Mouse (Mus musculus): Measurements from ENCODE around the gene Prelp. TPM values are rescaled to one million over a fixed set of nuclear protein-coding genes. Genes with fewer than 3 reads are reported as not detected.

Prelp gene
- polyA plus RNA-seq, 1 experiment: 13.3 TPM

DNA sequence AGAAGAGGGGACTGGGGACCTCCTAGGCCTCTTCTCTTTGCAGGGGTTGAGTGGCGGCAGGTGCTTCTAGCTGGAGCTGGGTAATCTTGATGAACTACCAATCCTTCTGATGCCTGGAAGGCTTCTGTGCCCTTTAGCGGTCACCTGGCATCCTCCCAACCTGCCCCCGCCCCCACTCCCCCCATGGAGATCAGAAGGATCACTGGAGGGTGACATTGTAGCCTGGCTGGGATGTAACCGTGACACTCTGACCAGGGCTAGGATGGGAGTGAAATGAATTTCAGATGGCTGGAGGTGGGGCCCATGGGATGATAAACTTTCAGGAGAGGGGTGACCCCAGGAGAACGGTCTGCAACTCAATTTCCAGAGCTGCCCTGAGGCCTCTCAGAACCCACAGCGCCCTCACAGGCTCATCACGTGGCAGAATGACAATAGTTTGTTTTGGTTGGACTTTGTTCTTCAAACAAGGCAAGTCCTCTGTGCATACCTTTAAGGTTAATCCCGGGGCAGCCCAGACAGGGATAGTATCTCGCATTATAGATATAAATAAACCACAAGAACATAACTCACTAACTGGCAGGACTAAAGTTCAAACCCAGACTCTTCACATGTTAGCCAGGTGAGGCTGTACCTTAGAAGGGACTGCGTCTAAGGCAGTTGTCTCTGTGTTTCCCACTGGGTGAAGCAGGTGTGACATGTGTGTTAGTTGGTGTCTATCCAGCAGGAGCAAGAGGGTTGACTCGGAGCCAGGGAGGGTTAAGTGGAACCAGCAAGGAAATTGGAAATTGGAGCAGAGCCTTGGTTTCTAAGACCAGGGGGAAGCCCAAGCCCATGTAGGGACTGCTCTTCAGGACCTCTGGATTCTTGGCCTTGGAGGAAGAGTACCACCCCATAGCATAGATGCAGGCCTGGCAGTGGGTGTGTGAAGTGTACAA is 38.7 kb downstream of the Prelp start:
- DNase-seq: no peak
- Histone ChIP-seq H3K4me3 (ENCODE audit: control insufficient read depth, insufficient read depth, low read length) (no peak overlapping the region), H3K36me3 (ENCODE audit: control insufficient read depth, insufficient read depth, low read length) (no peaks in the 10 kb centered on the region), H3K27me3 (ENCODE audit: control insufficient read depth, insufficient read depth, low read length) (no peaks in the 10 kb centered on the region), H3K4me1 (replicated peaks; ENCODE audit: control insufficient read depth, insufficient read depth, low read length) (peaks cover 5% of the 10 kb centered on the region; the same call in 1 of the 2 replicates), H3K27ac (ENCODE audit: control insufficient read depth, insufficient read depth, low read length) (no peak overlapping the region)
- 88% methylated on average over 11 of the region's 11 CpGs for WGBS
- TF ChIP-seq CTCF (IDR thresholded peaks at IDR 0.05; ENCODE audit: borderline replicate concordance, control insufficient read depth, extremely low read depth, insufficient read depth, low read length, poor library complexity) (no peak), POLR2A (IDR thresholded peaks at IDR 0.05; ENCODE audit: control insufficient read depth, extremely low read depth, insufficient read depth, low read length, poor library complexity) (no peak)

DNA sequence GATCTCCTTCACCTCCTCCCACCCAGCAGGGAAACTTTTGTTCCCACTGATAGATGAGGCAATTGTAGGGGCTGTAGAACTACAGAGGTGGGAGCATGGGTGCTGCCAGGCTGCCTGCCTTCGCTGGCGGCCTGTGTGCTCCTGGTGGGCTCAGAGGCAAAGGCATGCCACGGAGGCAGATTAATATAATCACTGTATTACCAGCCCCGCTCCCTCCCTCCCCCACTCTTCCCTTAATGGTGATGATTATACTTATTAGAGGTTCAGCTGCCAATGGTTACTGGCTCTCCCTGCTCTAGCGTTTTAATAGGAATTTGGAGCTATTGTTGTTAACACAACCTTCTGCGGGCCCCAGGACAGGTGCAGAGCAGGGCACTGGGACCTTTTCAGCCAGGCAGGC is 39.4 kb downstream of the Prelp start:
- Histone ChIP-seq H3K36me3 (ENCODE audit: control insufficient read depth, insufficient read depth, low read length) (no peaks in the 10 kb centered on the region), H3K4me3 (ENCODE audit: control insufficient read depth, insufficient read depth, low read length) (no peak overlapping the region), H3K27me3 (ENCODE audit: control insufficient read depth, insufficient read depth, low read length) (no peaks in the 10 kb centered on the region), H3K4me1 (replicated peaks; ENCODE audit: control insufficient read depth, insufficient read depth, low read length) (peaks cover 5% of the 10 kb centered on the region; the same call in 1 of the 2 replicates), H3K27ac (ENCODE audit: control insufficient read depth, insufficient read depth, low read length) (no peak overlapping the region)
- no peak for TF ChIP-seq POLR2A (IDR thresholded peaks at IDR 0.05; ENCODE audit: control insufficient read depth, extremely low read depth, insufficient read depth, low read length, poor library complexity)
- no peak for TF ChIP-seq CTCF (IDR thresholded peaks at IDR 0.05; ENCODE audit: borderline replicate concordance, control insufficient read depth, extremely low read depth, insufficient read depth, low read length, poor library complexity)
- 92% methylated on average over 6 of the region's 6 CpGs for WGBS
- no peak for DNase-seq

DNA sequence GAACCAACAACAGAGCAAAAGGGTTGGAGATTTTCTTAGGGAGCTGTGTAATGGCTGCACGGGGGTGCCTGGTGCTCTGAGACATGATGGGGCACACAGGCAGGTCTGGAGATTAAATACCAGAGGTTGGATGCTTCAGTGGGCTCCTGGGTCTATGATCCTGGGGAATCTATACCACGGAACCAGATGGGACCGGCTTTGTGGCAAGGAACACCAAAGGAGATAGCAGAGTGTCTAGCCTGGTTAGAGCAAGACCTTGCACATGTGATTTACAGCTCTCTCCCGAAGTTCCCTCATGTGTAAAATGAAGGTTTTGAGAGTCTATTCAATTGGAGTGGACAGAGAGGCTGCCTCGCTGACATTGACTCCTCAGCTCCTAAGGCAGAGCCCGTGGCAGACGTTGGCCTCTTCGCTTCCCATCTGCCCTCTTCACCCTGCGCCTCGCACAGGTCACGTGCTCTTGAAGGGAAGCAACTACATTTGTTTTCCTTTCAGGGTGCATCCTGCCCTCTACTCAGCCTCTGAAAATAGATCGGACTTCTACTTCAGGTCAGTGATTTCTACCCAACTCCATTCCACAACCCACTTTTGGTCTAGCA is 42.3 kb downstream of the Prelp start:
- WGBS: 37% methylated on average over 12 of the region's 12 CpGs
- DNase-seq: peak; percentile 35
- H3K27ac ChIP-seq (ENCODE audit: control insufficient read depth, insufficient read depth, low read length): no peak overlapping the region
- H3K4me3 ChIP-seq (ENCODE audit: control insufficient read depth, insufficient read depth, low read length): no peak overlapping the region
- no peaks in the 10 kb centered on the region for H3K27me3 ChIP-seq (ENCODE audit: control insufficient read depth, insufficient read depth, low read length)
- no peaks in the 10 kb centered on the region for H3K36me3 ChIP-seq (ENCODE audit: control insufficient read depth, insufficient read depth, low read length)
- H3K4me1 ChIP-seq (replicated peaks; ENCODE audit: control insufficient read depth, insufficient read depth, low read length): peaks cover 5% of the 10 kb centered on the region; the same call in 1 of the 2 replicates
- TF ChIP-seq POLR2A (IDR thresholded peaks at IDR 0.05; ENCODE audit: control insufficient read depth, extremely low read depth, insufficient read depth, low read length, poor library complexity) (no peak), CTCF (IDR thresholded peaks at IDR 0.05; ENCODE audit: borderline replicate concordance, control insufficient read depth, extremely low read depth, insufficient read depth, low read length, poor library complexity) (no peak)

DNA sequence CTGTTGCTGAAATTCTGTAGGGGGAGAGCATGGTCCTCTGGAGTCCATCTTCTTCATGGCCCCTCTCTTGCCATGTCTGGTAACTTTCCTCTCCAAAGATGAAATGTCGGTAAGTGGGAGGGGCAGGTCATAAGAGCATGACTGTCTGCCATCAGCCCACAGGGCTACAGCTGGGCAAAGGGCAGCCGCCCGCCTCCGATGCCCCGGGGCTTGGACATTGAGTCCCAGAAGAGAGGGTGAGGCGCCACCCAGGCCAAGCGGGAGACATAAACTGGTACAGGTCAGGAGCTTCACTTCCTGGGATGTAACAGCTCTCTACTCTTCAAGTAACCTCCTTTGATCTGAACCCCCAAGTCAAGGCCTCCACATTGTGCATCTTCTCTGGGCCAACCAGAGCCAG is 44.3 kb downstream of the Prelp start:
- H3K27me3 ChIP-seq (ENCODE audit: control insufficient read depth, insufficient read depth, low read length): no peaks in the 10 kb centered on the region

DNA sequence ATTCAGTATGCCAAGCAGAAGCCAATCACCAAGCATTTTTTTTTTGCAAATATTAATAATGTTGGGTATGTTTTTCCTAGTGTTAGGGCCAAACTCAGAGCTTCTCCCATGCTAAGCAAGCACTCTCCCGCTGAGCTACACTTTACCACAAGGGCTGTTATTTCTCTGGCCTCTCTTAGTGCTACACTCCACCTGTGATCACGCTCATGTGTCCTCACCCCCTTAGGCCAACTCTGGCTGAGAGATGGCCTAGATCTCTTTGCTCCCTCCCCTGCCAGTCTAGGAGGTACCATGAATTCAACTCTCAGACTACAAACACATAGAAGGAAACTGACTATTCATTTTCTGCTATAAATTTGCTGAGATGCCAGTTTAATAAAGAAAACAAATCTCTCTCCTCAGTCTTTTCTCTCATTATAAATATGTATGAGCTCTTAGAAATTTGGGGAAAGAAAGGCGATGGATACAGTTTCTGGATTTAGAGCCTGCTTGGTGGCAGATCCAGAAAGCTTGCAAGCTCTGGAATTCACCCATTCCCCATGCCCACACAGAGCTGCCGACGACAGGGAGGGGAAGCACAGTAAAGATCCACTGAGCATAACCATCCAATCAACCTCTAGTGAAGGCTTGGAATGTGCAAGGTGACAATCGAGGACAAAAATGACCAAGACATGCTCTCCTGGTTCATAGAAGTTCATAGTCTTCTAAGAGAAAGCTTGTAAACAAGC is 48.0 kb downstream of the Prelp start:
- H3K4me1 ChIP-seq (replicated peaks; ENCODE audit: control insufficient read depth, insufficient read depth, low read length): no peaks in the 10 kb centered on the region
- DNase-seq: no peak
- no peak for TF ChIP-seq CTCF (IDR thresholded peaks at IDR 0.05; ENCODE audit: borderline replicate concordance, control insufficient read depth, extremely low read depth, insufficient read depth, low read length, poor library complexity)
- no peak for TF ChIP-seq POLR2A (IDR thresholded peaks at IDR 0.05; ENCODE audit: control insufficient read depth, extremely low read depth, insufficient read depth, low read length, poor library complexity)
- WGBS: 94% methylated on average over 6 of the region's 6 CpGs
- H3K27ac ChIP-seq (ENCODE audit: control insufficient read depth, insufficient read depth, low read length): no peak overlapping the region
- H3K27me3 ChIP-seq (ENCODE audit: control insufficient read depth, insufficient read depth, low read length): no peaks in the 10 kb centered on the region
- H3K36me3 ChIP-seq (ENCODE audit: control insufficient read depth, insufficient read depth, low read length): no peaks in the 10 kb centered on the region
- H3K4me3 ChIP-seq (ENCODE audit: control insufficient read depth, insufficient read depth, low read length): no peak overlapping the region

More for the DNA sequence above, 44.3 kb downstream of the Prelp start:
- Histone ChIP-seq H3K4me1 (replicated peaks; ENCODE audit: control insufficient read depth, insufficient read depth, low read length) (peaks cover 5% of the 10 kb centered on the region; the same call in 1 of the 2 replicates), H3K4me3 (ENCODE audit: control insufficient read depth, insufficient read depth, low read length) (no peak overlapping the region), H3K36me3 (ENCODE audit: control insufficient read depth, insufficient read depth, low read length) (no peaks in the 10 kb centered on the region), H3K27ac (ENCODE audit: control insufficient read depth, insufficient read depth, low read length) (no peak overlapping the region)
- TF ChIP-seq POLR2A (IDR thresholded peaks at IDR 0.05; ENCODE audit: control insufficient read depth, extremely low read depth, insufficient read depth, low read length, poor library complexity) (no peak), CTCF (IDR thresholded peaks at IDR 0.05; ENCODE audit: borderline replicate concordance, control insufficient read depth, extremely low read depth, insufficient read depth, low read length, poor library complexity) (no peak)
- WGBS: 96% methylated on average over 7 of the region's 7 CpGs
- no peak for DNase-seq

DNA sequence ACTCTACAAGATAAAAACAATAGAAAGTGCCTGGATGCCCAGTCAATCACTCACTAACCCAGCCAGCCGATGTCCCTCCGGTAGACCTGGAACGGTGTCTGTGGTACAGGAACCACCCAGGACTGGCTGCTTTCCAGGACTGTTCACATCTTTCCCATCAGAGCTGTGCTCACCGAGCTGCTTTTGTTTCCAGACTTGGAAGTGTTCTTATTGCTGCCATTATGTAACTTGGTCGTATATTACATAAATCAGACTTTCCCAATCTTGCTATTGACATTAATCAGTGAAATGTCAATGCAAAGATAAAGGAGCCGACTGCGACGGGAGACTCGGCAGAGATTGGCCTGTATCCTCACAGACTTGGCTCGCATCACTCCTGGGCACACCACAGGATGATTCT is 50.0 kb downstream of the Prelp start:
- Histone ChIP-seq H3K4me3 (ENCODE audit: control insufficient read depth, insufficient read depth, low read length) (no peak overlapping the region), H3K36me3 (ENCODE audit: control insufficient read depth, insufficient read depth, low read length) (no peaks in the 10 kb centered on the region), H3K4me1 (replicated peaks; ENCODE audit: control insufficient read depth, insufficient read depth, low read length) (no peaks in the 10 kb centered on the region; the same call in 1 of the 2 replicates), H3K27ac (ENCODE audit: control insufficient read depth, insufficient read depth, low read length) (no peak overlapping the region), H3K27me3 (ENCODE audit: control insufficient read depth, insufficient read depth, low read length) (no peaks in the 10 kb centered on the region)
- no peak for DNase-seq
- TF ChIP-seq CTCF (IDR thresholded peaks at IDR 0.05; ENCODE audit: borderline replicate concordance, control insufficient read depth, extremely low read depth, insufficient read depth, low read length, poor library complexity) (no peak), POLR2A (IDR thresholded peaks at IDR 0.05; ENCODE audit: control insufficient read depth, extremely low read depth, insufficient read depth, low read length, poor library complexity) (no peak)
- 92% methylated on average over 10 of the region's 10 CpGs for WGBS
